Mouse (Mus musculus) embryonic facial prominence, embryonic 15.5 days (tissue): ENCODE measurements around the gene Prss34. TPM values are rescaled to one million over a fixed set of nuclear protein-coding genes. Genes with fewer than 3 reads are reported as not detected.
A peak's percentile ranks its signal among the peaks of the same experiment; 100 is the strongest.

Experiments used
- ATAC-seq: fragments of 200-750 bp; cut with Nextera tagmentation; 2 replicates; pipeline ENCODE4 v1.8.0; 2017; ENCODE audit warnings: low read depth, moderate TSS enrichment; ENCODE audit not compliant: insufficient number of reproducible peaks, low FRiP score, low TSS enrichment
- H3K27ac ChIP-seq: fragments of 300-500 bp; sonication (generic); replicated peaks from 2 replicates; pipeline ENCODE4 v1.5.1; 2015; ENCODE audit warnings: mild to moderate bottlenecking, inconsistent platforms
- H3K27me3 ChIP-seq: fragments of 300-500 bp; sonication (generic); 2 replicates; pipeline ENCODE4 v1.6.1; 2015; ENCODE audit warnings: inconsistent platforms
- H3K36me3 ChIP-seq: fragments of 300-500 bp; sonication (generic); 2 replicates; pipeline ENCODE4 v1.6.1; 2015; ENCODE audit warnings: mild to moderate bottlenecking, inconsistent platforms
- H3K4me1 ChIP-seq: fragments of 300-500 bp; sonication (generic); 2 replicates; pipeline ENCODE4 v1.6.1; 2015; ENCODE audit warnings: inconsistent platforms
- H3K4me2 ChIP-seq: fragments of 300-500 bp; sonication (generic); replicated peaks from 2 replicates; pipeline ENCODE4 v1.6.1; 2015; ENCODE audit warnings: mild to moderate bottlenecking, inconsistent platforms
- H3K4me3 ChIP-seq: fragments of 300-500 bp; sonication (generic); replicated peaks from 2 replicates; pipeline ENCODE4 v1.5.1; 2015; ENCODE audit warnings: mild to moderate bottlenecking, inconsistent platforms
- H3K9ac ChIP-seq: fragments of 300-500 bp; sonication (generic); 2 replicates; pipeline ENCODE4 v1.6.1; 2015; ENCODE audit warnings: inconsistent platforms
- H3K9me3 ChIP-seq: fragments of 300-500 bp; sonication (generic); replicated peaks from 2 replicates; pipeline ENCODE4 v1.6.1; 2016; ENCODE audit warnings: inconsistent platforms
- WGBS: fragments of 180-500 bp; shearing (Covaris S2); methylation state at CpG from one replicate; pipeline ENCODE4 v1.1.7; 2015; 5-methylcytosine and 5-hydroxymethylcytosine counted together
- polyA plus RNA-seq: library from polyadenylated mRNA; unstranded; fragments of >200 nt; fragmentation: Nextera tagmentation; extraction: Ambion mirVana; gene quantifications from 2 replicates; pipeline ENCODE4 v1.2.1, GENCODE M21; 2015

Prss34 gene
- polyA plus RNA-seq, 1 experiment from 2014 or later: 6.9 TPM

DNA sequence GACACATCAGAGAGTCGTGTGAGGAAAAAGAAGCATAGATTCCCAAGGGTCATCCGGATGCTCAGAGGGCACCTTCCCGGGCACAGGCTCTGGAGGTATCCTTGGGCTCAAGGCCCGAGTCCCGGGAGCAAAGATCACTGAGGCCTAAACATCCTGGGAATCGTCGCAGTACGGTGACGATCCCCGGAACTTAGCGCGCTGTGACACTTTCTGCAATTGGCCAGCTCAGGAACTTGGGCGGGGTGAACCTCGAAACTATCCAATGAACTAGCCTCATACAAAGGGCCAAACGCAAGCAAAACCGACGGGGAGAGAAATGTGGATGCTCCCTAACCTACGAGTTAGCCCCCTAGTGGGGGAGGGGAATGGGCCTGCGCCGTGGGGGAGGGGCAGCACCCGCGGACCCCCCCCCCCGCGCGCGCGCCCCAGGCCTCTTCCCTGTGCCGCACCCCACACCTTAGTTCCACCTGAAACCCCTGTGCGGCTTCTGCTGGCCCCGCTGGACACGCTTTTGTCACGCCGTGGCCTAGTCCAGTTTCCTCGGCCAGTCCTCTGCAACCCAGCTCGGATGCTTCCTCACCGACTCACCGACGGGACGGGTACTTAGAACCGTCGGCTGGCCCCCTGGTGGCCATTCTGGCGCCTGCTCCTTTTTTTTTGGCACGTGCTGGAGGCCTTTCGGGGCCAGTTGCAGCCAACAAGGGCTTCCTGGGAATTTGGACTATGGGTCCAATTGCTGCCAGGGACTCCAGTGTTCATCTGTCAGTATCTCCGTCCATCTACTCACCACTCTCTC lies 24.3 kb upstream of the Prss34 start:
- peak overlapping the region; percentile 100 for H3K9ac ChIP-seq
- under 1% methylated on average over 45 of the region's 45 CpGs for WGBS
- H3K36me3 ChIP-seq: peaks cover 8% of the 10 kb centered on the region
- no peaks in the 10 kb centered on the region for H3K27me3 ChIP-seq
- H3K9me3 ChIP-seq: no peaks in the 10 kb centered on the region
- peak; percentile 91 for ATAC-seq
- H3K4me2 ChIP-seq: peak overlapping the region; percentile 85
- peak overlapping the region; percentile 99 for H3K27ac ChIP-seq
- peaks cover 31% of the 10 kb centered on the region for H3K4me1 ChIP-seq
- peak overlapping the region; percentile 98 for H3K4me3 ChIP-seq

GRCm38 (mm10) chr17:25274571-25275346 lies 23.4 kb upstream of the Prss34 start, which contains the start of gene Ube2i:
Gene Ube2i, minus strand, starts transcription at chr17:25274622.
- ATAC-seq: no peak
- Histone ChIP-seq H3K4me3 (peak within 1 kb of the TSS; percentile 98), H3K9ac (peak within 1 kb of the TSS; percentile 100), H3K4me2 (peak within 1 kb of the TSS; percentile 85), H3K9me3 (no peaks in the 10 kb centered on the region), H3K36me3 (no peaks in the 10 kb centered on the region), H3K4me1 (peaks cover 31% of the 10 kb centered on the region), H3K27me3 (no peaks in the 10 kb centered on the region), H3K27ac (peak within 1 kb of the TSS; percentile 99)
- 77% methylated on average over 9 of the region's 9 CpGs for WGBS

GRCm38 (mm10) chr17:25275833-25276232 lies 22.4 kb upstream of the Prss34 start:
- H3K4me2 ChIP-seq: no peak overlapping the region
- H3K4me3 ChIP-seq: no peak overlapping the region
- no peaks in the 10 kb centered on the region for H3K36me3 ChIP-seq
- ATAC-seq: no peak
- no peaks in the 10 kb centered on the region for H3K27me3 ChIP-seq
- no peaks in the 10 kb centered on the region for H3K9me3 ChIP-seq
- 96% methylated on average over 3 of the region's 3 CpGs for WGBS
- H3K27ac ChIP-seq: no peak overlapping the region
- H3K4me1 ChIP-seq: peaks cover 21% of the 10 kb centered on the region
- no peak overlapping the region for H3K9ac ChIP-seq

DNA sequence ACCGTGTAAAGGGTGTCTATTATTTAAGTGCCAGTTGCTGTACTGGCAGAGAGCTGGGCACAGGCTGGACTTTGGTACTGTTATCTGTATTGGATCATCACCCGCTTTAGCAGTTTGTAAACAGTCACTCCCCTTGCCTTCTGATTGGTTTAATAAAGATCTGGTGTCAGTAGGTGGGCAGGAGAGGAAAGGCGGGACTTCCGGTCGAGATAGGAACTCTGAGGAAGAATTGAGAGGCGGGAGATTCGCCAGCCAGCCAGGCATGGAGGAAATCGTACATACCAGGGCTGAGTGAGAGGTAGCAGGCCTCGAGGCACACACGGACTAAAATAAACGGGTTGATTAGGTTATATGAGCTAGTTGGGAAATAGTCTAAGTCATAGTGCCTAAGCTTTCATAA lies 16.1 kb upstream of the Prss34 start:
- 35% methylated on average over 11 of the region's 11 CpGs for WGBS
- no peak overlapping the region for H3K27ac ChIP-seq
- no peak overlapping the region for H3K4me3 ChIP-seq
- no peak overlapping the region for H3K4me2 ChIP-seq
- ATAC-seq: no peak
- H3K9ac ChIP-seq: no peak overlapping the region
- no peaks in the 10 kb centered on the region for H3K9me3 ChIP-seq
- H3K36me3 ChIP-seq: no peaks in the 10 kb centered on the region
- no peaks in the 10 kb centered on the region for H3K4me1 ChIP-seq
- no peaks in the 10 kb centered on the region for H3K27me3 ChIP-seq

GRCm38 (mm10) chr17:25285033-25285432 lies 13.2 kb upstream of the Prss34 start:
- Histone ChIP-seq H3K36me3 (no peaks in the 10 kb centered on the region), H3K27me3 (no peaks in the 10 kb centered on the region), H3K27ac (no peak overlapping the region), H3K9me3 (no peaks in the 10 kb centered on the region), H3K9ac (no peak overlapping the region), H3K4me2 (no peak overlapping the region), H3K4me3 (no peak overlapping the region), H3K4me1 (no peaks in the 10 kb centered on the region)
- 25% methylated on average over 3 of the region's 3 CpGs for WGBS
- ATAC-seq: no peak

DNA sequence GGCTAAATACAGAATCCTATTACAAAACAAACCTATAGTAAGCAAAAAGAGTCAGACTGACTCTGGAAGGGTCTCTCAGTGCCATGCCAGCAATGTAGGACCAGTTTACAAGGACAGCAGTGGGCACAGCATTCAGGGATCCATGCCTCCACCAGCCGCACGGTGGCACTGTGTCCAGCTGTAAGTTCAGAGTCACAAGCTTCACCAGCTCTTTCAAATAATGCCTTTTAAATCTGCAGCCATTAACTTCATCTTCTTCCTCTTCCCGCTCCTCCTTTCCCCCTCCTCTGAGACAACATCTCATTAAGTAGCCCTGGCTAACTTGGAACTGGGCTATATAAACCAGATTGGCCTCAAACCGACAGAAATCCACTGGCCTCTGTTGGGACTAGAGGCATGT lies 9.4 kb upstream of the Prss34 start:
- H3K4me2 ChIP-seq: no peak overlapping the region
- no peak overlapping the region for H3K4me3 ChIP-seq
- WGBS: 17% methylated on average over 4 of the region's 4 CpGs
- ATAC-seq: no peak
- H3K27ac ChIP-seq: no peak overlapping the region
- H3K4me1 ChIP-seq: no peaks in the 10 kb centered on the region
- H3K27me3 ChIP-seq: 0 out of 2 replicates have a peak, but pooled peaks cover 2% of the 10 kb centered on the region
- no peaks in the 10 kb centered on the region for H3K9me3 ChIP-seq
- no peaks in the 10 kb centered on the region for H3K36me3 ChIP-seq
- H3K9ac ChIP-seq: no peak overlapping the region

- H3K9ac ChIP-seq: no peak overlapping the region
- WGBS: 24% methylated on average over 4 of the region's 4 CpGs
- H3K36me3 ChIP-seq: no peaks in the 10 kb centered on the region
- H3K4me3 ChIP-seq: no peak overlapping the region
- no peak for ATAC-seq
- H3K4me1 ChIP-seq: no peaks in the 10 kb centered on the region
- 0 out of 2 replicates have a peak, but pooled peaks cover 2% of the 10 kb centered on the region for H3K27me3 ChIP-seq
- no peak overlapping the region for H3K4me2 ChIP-seq
- no peaks in the 10 kb centered on the region for H3K9me3 ChIP-seq
- no peak overlapping the region for H3K27ac ChIP-seq
Measured at GRCm38 (mm10) chr17:25290411-25290810, 7.8 kb upstream of the Prss34 start.

- Histone ChIP-seq H3K27me3 (0 out of 2 replicates have a peak, but pooled peaks cover 2% of the 10 kb centered on the region), H3K4me2 (no peak overlapping the region), H3K27ac (no peak overlapping the region), H3K9me3 (no peaks in the 10 kb centered on the region), H3K36me3 (no peaks in the 10 kb centered on the region), H3K4me1 (no peaks in the 10 kb centered on the region), H3K9ac (no peak overlapping the region), H3K4me3 (no peak overlapping the region)
- no peak for ATAC-seq
- WGBS: 70% methylated on average over 5 of the region's 5 CpGs
Measured at GRCm38 (mm10) chr17:25293495-25293894, 4.7 kb upstream of the Prss34 start.

DNA sequence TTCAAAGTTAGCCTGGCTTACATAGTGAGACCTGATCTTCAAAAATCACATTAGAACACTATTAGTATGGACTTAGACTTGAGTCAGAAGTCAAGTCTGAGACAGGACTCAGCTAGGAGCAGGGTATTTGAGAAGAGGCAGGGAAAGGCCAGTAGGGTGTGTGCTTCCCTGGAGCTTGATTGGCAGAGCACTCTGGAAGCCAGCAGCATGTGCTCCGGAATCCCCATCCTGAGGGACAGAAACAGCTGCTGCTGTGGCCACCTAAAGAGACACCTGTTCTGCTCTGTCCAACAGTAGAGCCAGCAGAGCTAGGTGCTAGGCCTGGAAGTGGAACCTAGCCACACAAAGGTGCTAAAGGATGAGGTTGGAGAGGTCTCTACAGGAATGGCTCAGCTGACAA lies 4.1 kb upstream of the Prss34 start:
- 44% methylated on average over 1 of the region's 1 CpGs for WGBS
- Histone ChIP-seq H3K4me3 (no peak overlapping the region), H3K36me3 (no peaks in the 10 kb centered on the region), H3K27me3 (0 out of 2 replicates have a peak, but pooled peaks cover 2% of the 10 kb centered on the region), H3K9ac (no peak overlapping the region), H3K27ac (no peak overlapping the region), H3K4me1 (no peaks in the 10 kb centered on the region), H3K4me2 (no peak overlapping the region), H3K9me3 (no peaks in the 10 kb centered on the region)
- no peak for ATAC-seq

DNA sequence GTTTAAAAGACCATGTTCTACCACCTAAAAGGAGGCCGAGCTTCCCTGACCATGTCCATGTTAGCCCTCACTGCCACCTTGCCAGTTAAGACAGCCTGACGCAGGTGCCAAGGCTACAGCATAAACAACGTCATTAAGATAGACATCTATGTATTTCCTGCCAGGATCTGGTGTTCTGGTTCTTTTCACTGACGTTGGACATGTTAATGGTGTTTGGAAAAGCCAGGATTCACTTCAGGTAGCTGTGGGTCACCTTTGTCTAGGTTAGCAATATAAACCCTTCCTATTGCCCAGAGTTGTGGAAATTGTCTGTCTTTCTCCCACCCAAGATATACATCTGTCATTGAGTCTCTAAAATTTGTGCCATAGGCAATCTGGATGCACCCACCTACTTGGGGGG lies 10.2 kb downstream of the Prss34 start, which contains the start of gene Prss28:
Prss28 (plus strand) TSS at position 301 of the 400 bp plus-strand sequence.
- no peak within 1 kb of the TSS for H3K27ac ChIP-seq
- ATAC-seq: no peak
- no peak within 1 kb of the TSS for H3K4me3 ChIP-seq
- H3K9ac ChIP-seq: no peak within 1 kb of the TSS
- H3K4me2 ChIP-seq: no peak within 1 kb of the TSS
- no peaks in the 10 kb centered on the region for H3K4me1 ChIP-seq
- H3K27me3 ChIP-seq: no peaks in the 10 kb centered on the region
- no peaks in the 10 kb centered on the region for H3K36me3 ChIP-seq
- no peaks in the 10 kb centered on the region for H3K9me3 ChIP-seq
- WGBS: 72% methylated on average over 4 of the region's 4 CpGs

DNA sequence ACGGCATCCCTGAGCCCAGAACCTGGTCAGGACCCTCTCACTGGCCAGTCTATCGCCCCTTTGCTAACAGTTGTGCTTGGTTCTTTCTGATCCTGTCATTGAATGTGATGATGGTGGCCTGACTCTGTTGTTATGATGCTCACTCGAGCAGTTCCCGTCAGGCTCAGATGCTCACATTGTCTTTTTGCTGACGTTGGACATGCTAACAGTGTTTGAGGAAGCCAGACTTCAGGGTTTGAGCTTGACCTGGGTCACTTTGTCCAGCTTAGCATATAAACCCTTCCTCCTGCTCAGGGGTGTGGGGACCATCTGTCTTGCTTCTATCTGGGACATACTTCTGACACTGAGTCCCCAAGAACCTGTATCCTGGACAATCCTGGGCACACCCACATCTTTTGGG lies 20.2 kb downstream of the Prss34 start, which contains the start of gene Prss29:
Prss29 (plus strand) TSS at position 301 of the 400 bp plus-strand sequence.
- Histone ChIP-seq H3K36me3 (no peaks in the 10 kb centered on the region), H3K4me3 (no peak within 1 kb of the TSS), H3K4me1 (no peaks in the 10 kb centered on the region), H3K27me3 (no peaks in the 10 kb centered on the region), H3K4me2 (no peak within 1 kb of the TSS), H3K9me3 (no peaks in the 10 kb centered on the region), H3K9ac (no peak within 1 kb of the TSS), H3K27ac (no peak within 1 kb of the TSS)
- no peak for ATAC-seq
- WGBS: 81% methylated on average over 5 of the region's 5 CpGs
